Mouse (Mus musculus): Measurements from ENCODE around the gene Olfr622. TPM values are rescaled to one million over a fixed set of nuclear protein-coding genes. Genes with fewer than 3 reads are reported as not detected.

Gene Olfr622
- not detected in 4 replicates for total RNA-seq (2023)

GRCm38 (mm10) chr7:103642602-103643001, at the start of gene Olfr622:
Olfr622 (minus strand) TSS chr7:103642702.

GRCm38 (mm10) chr7:103682420-103682819, 39.9 kb upstream of the Olfr622 start, which contains the start of gene Olfr625-ps1:
Olfr625-ps1 (plus strand) TSS chr7:103682720.

GRCm38 (mm10) chr7:103671091-103671490, 28.6 kb upstream of the Olfr622 start, which contains the start of gene Olfr624:
Olfr624 (minus strand) TSS chr7:103671191.

GRCm38 (mm10) chr7:103663598-103663997, 21.1 kb upstream of the Olfr622 start, which contains the start of gene Olfr623:
Olfr623 (minus strand) TSS chr7:103663698.

GRCm38 (mm10) chr7:103612434-103612833, 30.1 kb downstream of the Olfr622 start, which contains the start of gene Olfr620:
Olfr620 (minus strand) TSS chr7:103612534.

GRCm38 (mm10) chr7:103600275-103600674, 42.2 kb downstream of the Olfr622 start, which contains the start of gene Olfr619:
Olfr619 (plus strand) TSS chr7:103600575.

GRCm38 (mm10) chr7:103589803-103590202, 52.7 kb downstream of the Olfr622 start, which contains the start of gene Olfr618:
Olfr618 (plus strand) TSS chr7:103590103.

Other genes with a start within 250 kb of the Olfr622 start
- gene Usp17lc, start 227.6 kb downstream of the Olfr622 start, total RNA-seq (2023): not detected in 4 replicates
- gene Olfr605, start 197.3 kb downstream of the Olfr622 start, total RNA-seq (2023): not detected in 4 replicates
- gene Olfr606, start 193.7 kb downstream of the Olfr622 start, total RNA-seq (2023): not detected in 4 replicates
- gene Olfr607, start 178.6 kb downstream of the Olfr622 start, total RNA-seq (2023): not detected in 4 replicates
- not detected in 4 replicates for gene Olfr608, start 172.8 kb downstream of the Olfr622 start, total RNA-seq (2023)
- gene Olfr609, start 144.6 kb downstream of the Olfr622 start, total RNA-seq (2023): not detected in 4 replicates
- gene Olfr610, start 130.6 kb downstream of the Olfr622 start, total RNA-seq (2023): not detected in 4 replicates
- not detected in 4 replicates for gene Olfr611, start 121.9 kb downstream of the Olfr622 start, total RNA-seq (2023)
- gene Olfr612, start 100.0 kb downstream of the Olfr622 start, total RNA-seq (2023): not detected in 4 replicates
- gene Olfr613, start 94.6 kb downstream of the Olfr622 start, total RNA-seq (2023): not detected in 4 replicates
- not detected in 4 replicates for gene Olfr615, start 86.6 kb downstream of the Olfr622 start, total RNA-seq (2023)
- not detected in 4 replicates for gene Olfr616, start 73.6 kb downstream of the Olfr622 start, total RNA-seq (2023)
- gene Olfr617, start 69.6 kb downstream of the Olfr622 start, total RNA-seq (2023): not detected in 4 replicates
- gene Olfr618, start 52.6 kb downstream of the Olfr622 start, total RNA-seq (2023): not detected in 4 replicates
- not detected in 4 replicates for gene Olfr619, start 42.1 kb downstream of the Olfr622 start, total RNA-seq (2023)
- gene Olfr620, start 30.2 kb downstream of the Olfr622 start, total RNA-seq (2023): not detected in 4 replicates
- not detected in 4 replicates for gene Olfr623, start 21.0 kb upstream of the Olfr622 start, total RNA-seq (2023)
- not detected in 4 replicates for gene Olfr624, start 28.5 kb upstream of the Olfr622 start, total RNA-seq (2023)
- gene Olfr625-ps1, start 40.0 kb upstream of the Olfr622 start, total RNA-seq (2023): not detected in 4 replicates
- gene Olfr243, start 72.0 kb upstream of the Olfr622 start, total RNA-seq (2023): not detected in 4 replicates
- gene Olfr628, start 87.7 kb upstream of the Olfr622 start, total RNA-seq (2023): not detected in 4 replicates
- not detected in 4 replicates for gene Olfr629, start 102.2 kb upstream of the Olfr622 start, total RNA-seq (2023)
- not detected in 4 replicates for gene Olfr630, start 114.6 kb upstream of the Olfr622 start, total RNA-seq (2023)
- gene Olfr69, start 128.9 kb upstream of the Olfr622 start, total RNA-seq (2023): not detected in 4 replicates
- not detected in 4 replicates for gene Olfr68, start 137.0 kb upstream of the Olfr622 start, total RNA-seq (2023)
- not detected in 4 replicates for gene Olfr67, start 149.1 kb upstream of the Olfr622 start, total RNA-seq (2023)
- gene Hbb-bt, start 171.3 kb upstream of the Olfr622 start, total RNA-seq (2023): 4.4 to 21.0 TPM (median 14.7 TPM) in 4 replicates
- gene Hbb-bs, start 185.4 kb upstream of the Olfr622 start, total RNA-seq (2023): 43.8 to 120 TPM (median 71.7 TPM) in 4 replicates
- gene Hbb-bh2, start 197.8 kb upstream of the Olfr622 start, total RNA-seq (2023): not detected in 4 replicates
- not detected in 4 replicates for gene Hbb-bh1, start 200.5 kb upstream of the Olfr622 start, total RNA-seq (2023)
- gene Hbb-y, start 210.5 kb upstream of the Olfr622 start, total RNA-seq (2023): not detected in 4 replicates
- not detected in 4 replicates for gene Olfr66, start 243.6 kb upstream of the Olfr622 start, total RNA-seq (2023)

Measured in B cell, adult 62 days (primary cell).